Mouse (Mus musculus): ENCODE results near the gene Has1. TPM values are rescaled to one million over a fixed set of nuclear protein-coding genes. Genes with fewer than 3 reads are reported as not detected.

The Has1 gene
- polyA plus RNA-seq (2015; fragmentation: Nextera tagmentation; extraction: Ambion mirVana), result 0.34 and 0.56 TPM in 2 replicates

GRCm38 (mm10) chr17:17855064-17855838, at the start of gene Has1:
Gene Has1, minus strand, starts transcription at chr17:17855205.
- H3K27ac ChIP-seq (ENCODE audit: low read length), result no peak within 1 kb of the TSS
- H3K9ac ChIP-seq (ENCODE audit: low read depth, low read length), result no peak within 1 kb of the TSS
- no peak within 1 kb of the TSS for H3K4me2 ChIP-seq (ENCODE audit: low read depth, low read length)
- H3K36me3 ChIP-seq (ENCODE audit: control insufficient read depth, insufficient read depth, low read length), result no peaks in the 10 kb centered on the region
- 43% methylated on average over 8 of the region's 8 CpGs for WGBS
- no peak within 1 kb of the TSS for H3K4me3 ChIP-seq (ENCODE audit: low read length)
- 0 out of 2 replicates have a peak, but pooled peaks cover 2% of the 10 kb centered on the region for H3K4me1 ChIP-seq (ENCODE audit: control insufficient read depth, insufficient read depth, low read length)
- no peaks in the 10 kb centered on the region for H3K27me3 ChIP-seq (replicated peaks; ENCODE audit: control insufficient read depth, insufficient read depth, low read length)
- no peaks in the 10 kb centered on the region for H3K9me3 ChIP-seq (ENCODE audit: control insufficient read depth, low read length)
- ATAC-seq, result no peak

GRCm38 (mm10) chr17:17900768-17901167, 45.8 kb upstream of the Has1 start:
- Histone ChIP-seq H3K27me3 (replicated peaks; ENCODE audit: control insufficient read depth, insufficient read depth, low read length) (no peaks in the 10 kb centered on the region), H3K4me3 (ENCODE audit: low read length) (no peak overlapping the region), H3K4me1 (ENCODE audit: control insufficient read depth, insufficient read depth, low read length) (no peaks in the 10 kb centered on the region), H3K4me2 (ENCODE audit: low read depth, low read length) (no peak overlapping the region), H3K9ac (ENCODE audit: low read depth, low read length) (no peak overlapping the region), H3K9me3 (ENCODE audit: control insufficient read depth, low read length) (no peaks in the 10 kb centered on the region), H3K27ac (ENCODE audit: low read length) (no peak overlapping the region), H3K36me3 (ENCODE audit: control insufficient read depth, insufficient read depth, low read length) (no peaks in the 10 kb centered on the region)
- WGBS, result 83% methylated on average over 1 of the region's 1 CpGs
- ATAC-seq, result no peak

GRCm38 (mm10) chr17:17899268-17899667, 44.3 kb upstream of the Has1 start:
- WGBS, result 79% methylated on average over 2 of the region's 2 CpGs
- H3K9me3 ChIP-seq (ENCODE audit: control insufficient read depth, low read length), result no peaks in the 10 kb centered on the region
- no peak overlapping the region for H3K27ac ChIP-seq (ENCODE audit: low read length)
- no peak overlapping the region for H3K4me3 ChIP-seq (ENCODE audit: low read length)
- H3K27me3 ChIP-seq (replicated peaks; ENCODE audit: control insufficient read depth, insufficient read depth, low read length), result no peaks in the 10 kb centered on the region
- no peaks in the 10 kb centered on the region for H3K4me1 ChIP-seq (ENCODE audit: control insufficient read depth, insufficient read depth, low read length)
- no peak for ATAC-seq
- no peaks in the 10 kb centered on the region for H3K36me3 ChIP-seq (ENCODE audit: control insufficient read depth, insufficient read depth, low read length)
- H3K4me2 ChIP-seq (ENCODE audit: low read depth, low read length), result no peak overlapping the region
- H3K9ac ChIP-seq (ENCODE audit: low read depth, low read length), result no peak overlapping the region

- no peaks in the 10 kb centered on the region for H3K9me3 ChIP-seq (ENCODE audit: control insufficient read depth, low read length)
- no peak for ATAC-seq
- no peaks in the 10 kb centered on the region for H3K4me1 ChIP-seq (ENCODE audit: control insufficient read depth, insufficient read depth, low read length)
- no peak overlapping the region for H3K27ac ChIP-seq (ENCODE audit: low read length)
- WGBS, result 5% methylated on average over 4 of the region's 4 CpGs
- H3K9ac ChIP-seq (ENCODE audit: low read depth, low read length), result no peak overlapping the region
- H3K4me2 ChIP-seq (ENCODE audit: low read depth, low read length), result no peak overlapping the region
- no peak overlapping the region for H3K4me3 ChIP-seq (ENCODE audit: low read length)
- H3K27me3 ChIP-seq (replicated peaks; ENCODE audit: control insufficient read depth, insufficient read depth, low read length), result no peaks in the 10 kb centered on the region
- no peaks in the 10 kb centered on the region for H3K36me3 ChIP-seq (ENCODE audit: control insufficient read depth, insufficient read depth, low read length)
Observed at GRCm38 (mm10) chr17:17896039-17896438, 41.0 kb upstream of the Has1 start.

- H3K4me2 ChIP-seq (ENCODE audit: low read depth, low read length), result no peak overlapping the region
- no peaks in the 10 kb centered on the region for H3K9me3 ChIP-seq (ENCODE audit: control insufficient read depth, low read length)
- no peak for ATAC-seq
- no peaks in the 10 kb centered on the region for H3K27me3 ChIP-seq (replicated peaks; ENCODE audit: control insufficient read depth, insufficient read depth, low read length)
- H3K4me3 ChIP-seq (ENCODE audit: low read length), result no peak overlapping the region
- WGBS, result 89% methylated on average over 2 of the region's 2 CpGs
- H3K9ac ChIP-seq (ENCODE audit: low read depth, low read length), result no peak overlapping the region
- no peaks in the 10 kb centered on the region for H3K36me3 ChIP-seq (ENCODE audit: control insufficient read depth, insufficient read depth, low read length)
- H3K27ac ChIP-seq (ENCODE audit: low read length), result no peak overlapping the region
- no peaks in the 10 kb centered on the region for H3K4me1 ChIP-seq (ENCODE audit: control insufficient read depth, insufficient read depth, low read length)
Observed at GRCm38 (mm10) chr17:17889732-17890425, 34.9 kb upstream of the Has1 start.

GRCm38 (mm10) chr17:17887774-17888248, 32.8 kb upstream of the Has1 start, which contains the start of the genes Fpr2 and Fpr3:
Gene Fpr2, plus strand, starts transcription at chr17:17887824.
Gene Fpr3, plus strand, starts transcription at chr17:17887852.
- H3K27ac ChIP-seq (ENCODE audit: low read length), result no peak within 1 kb of the TSS
- H3K9ac ChIP-seq (ENCODE audit: low read depth, low read length), result no peak within 1 kb of the TSS
- H3K9me3 ChIP-seq (ENCODE audit: control insufficient read depth, low read length), result no peaks in the 10 kb centered on the region
- ATAC-seq, result no peak
- H3K27me3 ChIP-seq (replicated peaks; ENCODE audit: control insufficient read depth, insufficient read depth, low read length), result no peaks in the 10 kb centered on the region
- WGBS, result 60% methylated on average over 1 of the region's 1 CpGs
- no peaks in the 10 kb centered on the region for H3K36me3 ChIP-seq (ENCODE audit: control insufficient read depth, insufficient read depth, low read length)
- no peak within 1 kb of the TSS for H3K4me3 ChIP-seq (ENCODE audit: low read length)
- H3K4me1 ChIP-seq (ENCODE audit: control insufficient read depth, insufficient read depth, low read length), result no peaks in the 10 kb centered on the region
- H3K4me2 ChIP-seq (ENCODE audit: low read depth, low read length), result no peak within 1 kb of the TSS

- no peak within 1 kb of the TSS for H3K4me3 ChIP-seq (ENCODE audit: low read length)
- H3K36me3 ChIP-seq (ENCODE audit: control insufficient read depth, insufficient read depth, low read length), result no peaks in the 10 kb centered on the region
- no peak for ATAC-seq
- H3K9me3 ChIP-seq (ENCODE audit: control insufficient read depth, low read length), result no peaks in the 10 kb centered on the region
- WGBS, result 68% methylated on average over 1 of the region's 1 CpGs
- no peaks in the 10 kb centered on the region for H3K4me1 ChIP-seq (ENCODE audit: control insufficient read depth, insufficient read depth, low read length)
- H3K27me3 ChIP-seq (replicated peaks; ENCODE audit: control insufficient read depth, insufficient read depth, low read length), result no peaks in the 10 kb centered on the region
- no peak within 1 kb of the TSS for H3K9ac ChIP-seq (ENCODE audit: low read depth, low read length)
- no peak within 1 kb of the TSS for H3K27ac ChIP-seq (ENCODE audit: low read length)
- no peak within 1 kb of the TSS for H3K4me2 ChIP-seq (ENCODE audit: low read depth, low read length)
Observed at GRCm38 (mm10) chr17:17883840-17884239, 28.8 kb upstream of the Has1 start, which contains the start of gene Fpr1. Gene Fpr1, minus strand, starts transcription at chr17:17883940.

- Histone ChIP-seq H3K36me3 (ENCODE audit: control insufficient read depth, insufficient read depth, low read length) (no peaks in the 10 kb centered on the region), H3K27ac (ENCODE audit: low read length) (no peak overlapping the region), H3K4me2 (ENCODE audit: low read depth, low read length) (no peak overlapping the region), H3K4me3 (ENCODE audit: low read length) (no peak overlapping the region), H3K9me3 (ENCODE audit: control insufficient read depth, low read length) (no peaks in the 10 kb centered on the region), H3K27me3 (replicated peaks; ENCODE audit: control insufficient read depth, insufficient read depth, low read length) (no peaks in the 10 kb centered on the region), H3K9ac (ENCODE audit: low read depth, low read length) (no peak overlapping the region), H3K4me1 (ENCODE audit: control insufficient read depth, insufficient read depth, low read length) (no peaks in the 10 kb centered on the region)
- no peak for ATAC-seq
- 70% methylated on average over 3 of the region's 3 CpGs for WGBS
Observed at GRCm38 (mm10) chr17:17882672-17883071, 27.7 kb upstream of the Has1 start.

GRCm38 (mm10) chr17:17879347-17879746, 24.3 kb upstream of the Has1 start:
- Histone ChIP-seq H3K27ac (ENCODE audit: low read length) (no peak overlapping the region), H3K4me3 (ENCODE audit: low read length) (no peak overlapping the region), H3K36me3 (ENCODE audit: control insufficient read depth, insufficient read depth, low read length) (no peaks in the 10 kb centered on the region), H3K9me3 (ENCODE audit: control insufficient read depth, low read length) (no peaks in the 10 kb centered on the region), H3K9ac (ENCODE audit: low read depth, low read length) (no peak overlapping the region), H3K4me2 (ENCODE audit: low read depth, low read length) (no peak overlapping the region), H3K27me3 (replicated peaks; ENCODE audit: control insufficient read depth, insufficient read depth, low read length) (no peaks in the 10 kb centered on the region), H3K4me1 (ENCODE audit: control insufficient read depth, insufficient read depth, low read length) (no peaks in the 10 kb centered on the region)
- WGBS, result 90% methylated on average over 1 of the region's 1 CpGs
- no peak for ATAC-seq
